Mouse (Mus musculus) gastrocnemius, postnatal 25 days (tissue): Measurements from ENCODE around the gene Dmd. TPM values are rescaled to one million over a fixed set of nuclear protein-coding genes. Genes with fewer than 3 reads are reported as not detected.

Source experiments
- DNase-seq: peaks from one replicate; pipeline ENCODE4 v3.0.0; 2022
- total RNA-seq, 2 experiments: library from RNA; stranded (reverse); gene quantifications; 1 replicate in 1 of 2; 2 replicates in 1 of 2; pipeline ENCODE4 v1.2.3; 2021

Dmd gene
- total RNA-seq, 2 experiments from 2014 or later = 98.1 to 101 TPM

GRCm38 (mm10) chrX:84364981-84365380, 1416.3 kb downstream of the Dmd start:
- DNase-seq = no peak

- no peak for DNase-seq
Measured at GRCm38 (mm10) chrX:84435608-84436007, 1486.9 kb downstream of the Dmd start.

GRCm38 (mm10) chrX:84436556-84436955, 1487.9 kb downstream of the Dmd start:
- DNase-seq = no peak

GRCm38 (mm10) chrX:84442996-84443395, 1494.3 kb downstream of the Dmd start:
- no peak for DNase-seq

- no peak for DNase-seq
Measured at GRCm38 (mm10) chrX:84443985-84444384, 1495.3 kb downstream of the Dmd start.

- no peak for DNase-seq
Measured at GRCm38 (mm10) chrX:84444638-84445037, 1496.0 kb downstream of the Dmd start.

GRCm38 (mm10) chrX:84454473-84454872, 1505.8 kb downstream of the Dmd start:
- no peak for DNase-seq

- no peak for DNase-seq
Measured at GRCm38 (mm10) chrX:84514650-84515366, 1566.1 kb downstream of the Dmd start.

GRCm38 (mm10) chrX:84551995-84552394, 1603.3 kb downstream of the Dmd start:
- DNase-seq = no peak

GRCm38 (mm10) chrX:84553441-84553840, 1604.8 kb downstream of the Dmd start:
- no peak for DNase-seq

GRCm38 (mm10) chrX:84598476-84598875, 1649.8 kb downstream of the Dmd start:
- DNase-seq = no peak

GRCm38 (mm10) chrX:84640446-84640845, 1691.8 kb downstream of the Dmd start:
- DNase-seq = no peak

- no peak for DNase-seq
Measured at GRCm38 (mm10) chrX:84747683-84748082, 1799.0 kb downstream of the Dmd start.

GRCm38 (mm10) chrX:84860012-84860647, 1911.5 kb downstream of the Dmd start:
- no peak for DNase-seq

- DNase-seq = no peak
Measured at GRCm38 (mm10) chrX:84873090-84873489, 1924.4 kb downstream of the Dmd start.

- no peak for DNase-seq
Measured at GRCm38 (mm10) chrX:84878125-84878524, 1929.5 kb downstream of the Dmd start.

GRCm38 (mm10) chrX:84932715-84933473, 1984.2 kb downstream of the Dmd start:
- DNase-seq = no peak

- no peak for DNase-seq
Measured at GRCm38 (mm10) chrX:84960557-84960956, 2011.9 kb downstream of the Dmd start.

- no peak for DNase-seq
Measured at GRCm38 (mm10) chrX:84960972-84961371, 2012.3 kb downstream of the Dmd start.

- no peak for DNase-seq
Measured at GRCm38 (mm10) chrX:85008304-85008703, 2059.6 kb downstream of the Dmd start.

GRCm38 (mm10) chrX:85041466-85042058, 2092.9 kb downstream of the Dmd start:
- no peak for DNase-seq

- no peak for DNase-seq
Measured at GRCm38 (mm10) chrX:85046631-85047030, 2098.0 kb downstream of the Dmd start.
